Mouse (Mus musculus): Measurements from ENCODE around the gene Nxph4. TPM values are rescaled to one million over a fixed set of nuclear protein-coding genes. Genes with fewer than 3 reads are reported as not detected.

Nxph4 gene
- total RNA-seq, 1 experiment from 2014 or later, result 10.0 TPM

DNA sequence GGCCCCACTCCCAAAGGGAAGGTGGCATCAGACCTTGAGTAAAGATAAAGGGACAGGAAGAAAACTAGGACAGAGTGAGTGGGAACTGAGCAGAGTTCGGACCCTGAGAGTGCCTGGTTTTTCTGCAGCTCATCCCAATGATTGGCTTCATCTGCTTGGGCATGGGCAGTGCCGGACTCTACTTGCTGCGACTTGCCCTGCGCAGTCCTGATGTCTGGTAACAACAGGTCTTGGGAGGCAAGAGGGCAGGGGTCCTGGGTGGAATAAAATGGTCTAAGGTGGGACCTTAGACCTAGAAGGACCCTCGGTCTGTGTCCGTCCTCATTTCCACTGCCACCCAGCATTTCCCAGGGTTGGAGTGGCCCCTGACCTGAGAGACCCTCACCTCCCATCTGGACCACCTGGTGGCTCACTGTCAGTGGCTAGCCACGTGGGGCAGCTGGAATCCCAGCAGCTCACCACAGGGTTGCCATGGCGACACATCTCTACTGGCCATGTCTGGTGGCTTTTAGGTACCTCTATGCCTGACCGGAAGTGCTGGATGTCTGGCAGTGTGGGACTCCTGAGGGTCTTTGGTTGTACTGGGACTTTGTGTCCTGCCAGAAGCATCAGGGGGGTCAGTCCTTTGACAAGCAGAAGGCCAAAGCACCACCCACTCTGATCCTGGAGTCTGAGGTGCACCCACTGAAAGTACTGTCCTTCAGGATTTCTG lies 18.9 kb downstream of the Nxph4 start:
- DNase-seq, result no peak

DNA sequence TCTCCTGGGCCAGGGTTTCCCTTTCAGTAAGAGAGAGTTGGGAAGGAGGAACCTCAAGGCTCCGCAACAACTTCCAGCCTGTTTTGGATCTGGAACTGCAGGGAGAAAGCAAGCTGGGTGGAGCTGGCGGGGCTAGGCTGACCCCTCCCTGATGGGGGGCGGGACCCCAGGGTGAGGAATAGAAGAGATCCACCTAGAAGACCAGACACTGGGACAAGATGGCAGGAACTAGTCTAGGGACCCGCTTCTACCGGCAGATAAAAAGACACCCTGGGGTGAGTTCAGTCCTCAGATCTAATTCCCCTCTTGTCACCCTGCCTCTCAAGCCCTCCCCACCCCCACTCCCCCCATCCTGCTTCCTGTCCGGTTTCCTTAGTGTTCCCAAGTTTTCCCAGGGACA lies 19.6 kb downstream of the Nxph4 start, which contains the start of gene Ndufa4l2:
Ndufa4l2 (plus strand) TSS at position 204 of the 400 bp plus-strand sequence.
- DNase-seq, result no peak

DNA sequence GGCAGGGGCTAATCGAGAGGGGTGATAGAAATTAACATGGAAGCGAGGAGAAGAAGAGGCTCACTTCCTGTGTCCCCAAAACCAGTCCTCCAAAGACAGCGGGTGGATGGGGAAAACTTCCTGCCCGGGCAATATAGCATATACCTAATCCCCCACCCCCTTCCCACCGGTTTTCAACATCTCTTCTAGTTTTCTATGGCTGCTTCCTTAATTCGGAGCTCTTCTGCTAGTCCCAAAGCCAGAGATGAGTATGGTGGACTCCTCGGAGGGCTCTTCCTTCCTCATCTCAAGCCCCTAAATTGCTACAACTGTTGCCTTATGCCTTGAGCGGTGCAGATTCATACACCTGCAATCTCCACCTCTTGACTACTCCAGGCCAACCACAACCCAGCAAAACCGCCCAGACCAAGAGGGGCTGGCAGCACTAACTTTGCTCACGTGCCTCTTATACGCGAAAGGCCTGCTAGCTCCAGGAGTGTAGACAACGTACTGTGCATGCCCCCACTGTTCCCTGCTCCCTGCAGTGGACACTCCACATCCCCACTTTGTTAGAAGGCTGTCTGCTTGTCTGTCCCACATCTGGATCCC lies 20.2 kb downstream of the Nxph4 start:
- no peak for DNase-seq

- no peak for DNase-seq
These were observed 20.8 kb downstream of the Nxph4 start for GRCm38 (mm10) chr10:127513501-127514091.

DNA sequence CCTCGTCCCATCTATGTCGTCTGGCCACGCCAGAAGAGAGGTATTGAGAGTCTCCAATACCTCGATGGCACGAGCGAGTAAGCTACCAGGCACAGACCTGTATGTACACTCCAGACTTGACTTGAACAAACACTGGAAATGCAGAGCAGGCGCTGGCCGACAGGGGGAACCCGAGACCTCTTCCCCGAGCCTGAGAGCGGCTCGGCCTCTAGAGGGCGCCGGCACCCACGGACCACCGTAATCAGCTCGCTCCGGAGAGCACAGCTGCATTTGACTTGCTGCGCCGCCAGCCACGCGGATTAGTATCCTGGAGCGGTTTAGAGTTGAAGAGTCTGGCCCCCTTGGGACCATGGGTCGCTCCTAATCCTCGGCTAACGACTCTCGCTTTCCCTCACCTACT lies 21.5 kb downstream of the Nxph4 start:
- peak; percentile 91 for DNase-seq

DNA sequence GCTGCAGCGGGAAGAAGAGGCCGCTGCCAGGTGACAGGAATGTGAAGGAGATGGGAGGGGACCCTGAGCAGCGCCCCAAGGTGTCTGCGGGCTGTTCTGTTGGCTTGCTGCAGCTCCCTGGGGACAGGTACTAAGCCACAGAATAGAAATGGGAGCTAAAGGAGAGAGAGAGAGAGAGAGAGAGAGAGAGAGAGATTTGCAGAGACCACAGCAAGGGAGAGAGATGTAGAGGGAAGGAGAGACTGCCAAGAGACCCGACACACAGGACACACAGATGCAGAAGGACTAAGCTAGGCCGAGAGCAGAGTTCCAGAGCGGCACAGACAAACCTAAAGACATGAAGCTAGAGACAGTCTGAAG lies 22.1 kb downstream of the Nxph4 start:
- DNase-seq, result no peak

GRCm38 (mm10) chr10:127511634-127512306 lies 22.6 kb downstream of the Nxph4 start:
- peak; percentile 42 for DNase-seq

DNA sequence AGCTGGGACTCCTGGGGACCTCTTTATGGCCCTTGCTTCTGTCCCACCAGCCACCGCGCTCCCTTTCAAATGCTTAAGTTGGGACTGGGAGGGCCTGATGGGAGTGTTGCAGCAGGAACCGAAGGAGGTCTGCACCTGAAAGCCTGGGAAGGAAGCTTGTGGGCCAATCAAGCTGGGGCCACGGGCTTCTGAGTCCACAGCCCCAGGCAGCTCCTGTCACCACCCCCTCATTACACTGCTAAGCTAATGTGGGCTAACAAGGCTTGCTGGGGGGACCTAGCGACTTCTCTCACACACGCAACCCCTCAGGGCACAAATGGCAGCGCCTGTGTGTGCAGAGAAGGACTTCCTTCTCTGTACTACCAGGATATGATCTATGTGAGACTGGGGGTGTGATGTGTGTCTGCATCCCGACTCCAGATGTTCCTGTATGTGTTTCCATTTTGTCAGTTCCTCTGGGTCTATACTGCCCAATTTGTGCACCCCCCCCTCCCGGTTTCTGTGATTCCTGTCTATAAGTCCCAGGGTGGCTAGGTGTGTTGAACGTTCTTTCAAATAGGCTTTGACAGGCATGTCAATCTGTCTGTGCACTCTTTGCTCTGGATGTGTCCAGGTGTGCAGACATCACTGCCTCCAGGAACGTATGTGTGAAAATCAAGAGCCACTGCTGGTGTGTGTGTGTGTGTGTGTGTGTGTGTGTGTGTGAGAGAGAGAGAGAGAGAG lies 23.3 kb downstream of the Nxph4 start:
- DNase-seq, result no peak

- no peak for DNase-seq
These were observed 24.3 kb downstream of the Nxph4 start for GRCm38 (mm10) chr10:127509837-127510701.

GRCm38 (mm10) chr10:127509051-127509836 lies 25.1 kb downstream of the Nxph4 start:
- peak; percentile 86 for DNase-seq

DNA sequence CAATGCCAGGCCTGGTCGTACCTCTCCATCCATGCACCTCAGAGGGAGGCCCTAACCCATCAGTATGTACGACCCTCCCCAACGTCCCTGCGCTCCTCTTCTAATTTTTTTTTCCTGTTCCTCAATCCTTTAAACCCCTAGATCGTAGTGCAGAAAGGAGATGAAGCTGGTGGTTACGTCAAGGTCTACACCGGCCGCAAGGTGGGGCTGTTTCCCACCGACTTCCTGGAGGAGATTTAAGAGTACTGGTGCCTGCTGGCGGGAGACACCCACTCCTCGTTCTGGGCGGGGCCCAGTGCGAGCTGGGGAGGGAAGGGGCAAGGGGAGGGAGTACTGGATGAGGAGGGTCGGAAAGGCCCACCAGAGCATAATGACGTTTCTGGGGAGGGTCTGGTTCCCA lies 26.1 kb downstream of the Nxph4 start:
- peak; percentile 70 for DNase-seq

DNA sequence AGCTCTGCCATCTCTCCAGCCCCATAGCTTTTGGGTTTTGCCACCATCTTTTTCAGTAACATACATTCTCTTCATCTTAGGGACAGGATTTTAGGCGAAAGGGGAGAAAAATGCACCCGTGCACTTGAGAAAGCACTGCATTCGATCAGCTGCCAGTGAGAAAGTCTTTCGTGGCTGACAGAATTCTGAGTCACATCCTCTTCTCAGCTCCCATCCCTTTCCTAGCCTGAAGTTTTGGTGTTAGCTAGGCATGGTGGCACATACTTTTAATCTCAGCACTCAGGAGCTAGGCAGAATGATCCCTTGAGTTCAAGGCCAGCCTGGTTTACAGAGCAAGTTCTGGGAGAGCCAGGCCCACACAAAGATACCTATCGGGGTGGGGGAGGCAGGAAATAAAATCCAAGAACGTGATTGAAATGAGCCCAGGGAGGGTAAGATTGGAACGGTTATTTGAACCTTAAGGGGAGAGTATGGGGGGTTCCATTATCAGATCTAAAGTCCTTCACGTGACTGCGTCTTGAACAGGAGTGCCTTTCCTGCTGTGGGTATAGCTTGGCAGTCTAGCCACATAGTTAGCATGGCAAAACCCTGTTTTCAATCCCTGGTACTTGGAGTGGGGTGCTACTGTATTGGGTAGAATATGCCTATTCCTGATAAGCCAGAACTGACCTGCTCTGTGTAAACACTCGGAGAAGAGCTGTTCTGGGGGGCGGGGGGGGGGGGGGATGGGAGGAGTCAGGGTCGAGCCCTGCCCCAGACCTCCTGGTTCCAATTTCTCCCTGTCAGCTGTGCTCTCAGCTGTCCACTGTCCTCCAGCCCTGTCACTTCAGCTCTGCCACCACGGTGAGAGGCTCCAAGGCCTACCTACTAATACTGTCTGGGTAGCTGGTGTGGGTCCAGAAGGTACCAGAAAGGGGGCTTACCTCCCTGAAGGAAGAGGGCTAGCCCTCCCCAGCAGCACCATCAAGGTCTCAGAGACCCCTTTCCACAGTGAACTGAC lies 33.2 kb downstream of the Nxph4 start, which contains the start of gene Stac3:
Stac3 (plus strand) TSS at position 793 of the 1,000 bp plus-strand sequence.
- no peak for DNase-seq

GRCm38 (mm10) chr10:127500042-127500441 lies 34.3 kb downstream of the Nxph4 start:
- no peak for DNase-seq

DNA sequence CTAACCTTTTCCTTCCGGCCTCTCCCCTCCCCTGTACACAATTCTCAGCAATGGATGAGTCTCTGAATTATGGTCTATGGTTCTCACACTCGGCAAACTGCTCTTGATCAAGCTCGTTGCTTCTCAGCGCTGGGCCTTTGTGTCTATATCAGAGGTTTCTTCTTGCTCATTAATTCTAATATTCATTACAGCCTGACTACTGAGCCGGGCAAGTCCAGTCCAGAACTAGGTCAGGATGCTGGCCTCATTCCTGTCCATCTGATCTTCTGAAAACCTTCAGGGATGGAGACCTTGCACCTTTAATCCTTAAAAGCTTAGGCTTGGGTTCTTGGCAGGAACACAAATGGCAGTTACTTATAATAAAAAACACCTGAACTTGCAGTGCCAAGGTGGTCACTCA lies 34.8 kb downstream of the Nxph4 start:
- DNase-seq, result no peak

- no peak for DNase-seq
These were observed 38.2 kb downstream of the Nxph4 start for GRCm38 (mm10) chr10:127496156-127496555.

GRCm38 (mm10) chr10:127492118-127492517 lies 42.2 kb downstream of the Nxph4 start:
- DNase-seq, result peak; percentile 28

GRCm38 (mm10) chr10:127491128-127491512 lies 43.2 kb downstream of the Nxph4 start:
- no peak for DNase-seq

DNA sequence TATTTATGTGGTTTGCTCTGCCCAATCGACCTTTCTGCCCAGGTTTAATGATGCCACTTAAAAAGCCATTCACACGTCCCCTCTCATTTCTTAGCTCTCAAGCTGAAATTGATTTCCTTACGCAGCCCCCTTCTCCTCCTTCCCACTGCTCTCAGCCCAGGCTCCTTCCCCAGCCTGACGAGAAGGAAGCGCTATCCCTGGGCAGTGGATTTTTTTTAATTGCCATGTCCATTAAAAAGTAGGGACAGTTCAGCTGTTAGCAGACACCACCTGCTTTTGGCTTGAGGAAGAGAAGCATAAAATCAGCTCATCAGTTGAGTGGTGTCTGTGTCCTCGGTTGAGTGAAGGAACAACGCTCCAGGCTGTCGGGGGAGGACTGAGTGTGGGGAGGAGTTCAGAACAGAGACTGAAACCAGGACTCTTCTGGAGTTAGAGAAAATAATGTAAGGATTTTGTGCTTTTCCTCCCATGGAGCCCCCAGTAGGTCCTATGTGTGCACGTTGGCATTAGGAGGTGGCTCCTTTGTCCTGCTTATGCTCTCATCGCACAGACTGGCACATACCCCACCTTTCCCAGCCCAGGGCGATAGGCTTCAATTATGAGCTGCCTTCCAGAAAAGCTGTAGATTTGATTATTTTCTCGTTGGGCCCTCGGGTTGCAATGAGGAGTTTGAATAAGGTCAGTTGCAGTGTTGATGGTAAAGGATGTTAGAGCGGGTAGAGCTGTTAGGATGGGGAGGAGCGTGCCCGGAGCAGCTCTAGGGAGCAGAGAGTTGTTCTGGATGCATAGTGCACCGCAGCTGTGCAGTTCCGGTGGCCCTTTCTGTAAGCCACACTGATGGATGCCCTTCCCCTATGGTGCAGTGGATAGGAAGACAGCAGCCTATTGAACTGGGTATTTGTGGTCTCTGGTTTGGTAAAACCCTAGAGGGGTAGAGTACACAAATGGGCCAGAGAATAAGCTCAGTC lies 43.9 kb downstream of the Nxph4 start:
- DNase-seq, result no peak

Data from adrenal gland, postnatal 25 days (tissue).